Mouse (Mus musculus) ovary, postnatal 36 days (tissue): ENCODE measurements at regions not wholly inside any gene's neighbourhood (a gene's known extent, or its start where the extent isn't known, plus 50 kb on each side); places are given as distances from the start of the nearest gene placed in this dataset.
"Not testable (repeated sequence)": the region's sequence is repeated elsewhere in the genome, so short reads cannot be mapped to it uniquely, and the experiment has no call there.

ENCODE experiments used
- DNase-seq: peaks from one replicate; pipeline ENCODE4 v3.0.0; 2022; ENCODE audit warnings: low spot score, mixed read lengths

GRCm38 (mm10) chr9:88221276-88221675 is 105.7 kb upstream of the Nt5e start:
- no peak for DNase-seq

DNA sequence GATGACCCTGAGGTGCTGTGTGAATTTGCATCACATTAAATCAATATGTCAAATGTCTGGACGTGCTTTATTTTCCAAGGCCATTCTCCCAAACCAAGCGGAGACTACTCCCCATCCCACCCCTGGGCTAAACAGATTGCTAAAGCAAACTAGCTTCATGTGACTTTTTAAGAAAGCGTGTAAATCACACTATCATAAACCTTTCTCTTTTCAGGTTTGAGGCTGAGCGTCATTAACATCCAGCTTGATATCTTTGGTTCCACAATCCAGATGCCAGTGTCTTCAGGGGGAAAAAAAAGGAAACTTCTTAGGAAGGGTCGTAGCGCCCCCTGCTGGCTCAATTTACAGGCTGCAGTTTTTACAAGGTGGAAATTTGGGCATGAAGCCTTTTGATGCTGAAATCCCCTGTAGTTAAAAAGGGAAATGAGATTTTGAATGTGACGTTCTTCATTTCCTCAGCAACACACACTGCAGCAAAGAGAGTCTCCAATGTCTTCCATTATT is 105.1 kb upstream of the Nt5e start:
- peak; percentile 30 for DNase-seq

- no peak for DNase-seq
Observed at GRCm38 (mm10) chr9:88237126-88237525, 89.9 kb upstream of the Nt5e start.

- DNase-seq, result no peak
Observed at GRCm38 (mm10) chr9:88238346-88238745, 88.7 kb upstream of the Nt5e start.

GRCm38 (mm10) chr9:88240740-88241139 is 86.3 kb upstream of the Nt5e start:
- no peak for DNase-seq

GRCm38 (mm10) chr9:88241203-88241995 is 85.6 kb upstream of the Nt5e start:
- DNase-seq, result peak; percentile 63

- no peak for DNase-seq
Observed at GRCm38 (mm10) chr9:88242530-88242929, 84.5 kb upstream of the Nt5e start.

DNA sequence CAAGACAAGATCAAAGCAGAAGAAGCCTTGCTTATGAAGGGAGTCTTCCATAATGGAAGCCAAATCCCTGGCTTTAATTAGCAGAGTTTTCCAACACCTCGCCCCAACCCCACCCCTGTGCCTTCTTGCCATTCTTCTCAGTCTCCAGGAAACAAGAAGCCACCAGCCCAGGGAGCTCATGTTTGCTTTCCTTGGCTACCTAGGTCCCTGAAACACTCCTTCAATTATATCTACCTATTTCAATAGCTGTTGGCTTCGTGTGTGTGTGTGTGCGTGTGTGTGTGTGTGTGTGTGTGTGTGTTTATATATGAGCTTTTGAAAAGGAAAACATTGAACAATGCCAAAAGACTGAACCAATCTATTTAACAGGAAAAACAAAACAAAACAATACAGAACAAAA is 82.5 kb upstream of the Nt5e start:
- no peak for DNase-seq

DNA sequence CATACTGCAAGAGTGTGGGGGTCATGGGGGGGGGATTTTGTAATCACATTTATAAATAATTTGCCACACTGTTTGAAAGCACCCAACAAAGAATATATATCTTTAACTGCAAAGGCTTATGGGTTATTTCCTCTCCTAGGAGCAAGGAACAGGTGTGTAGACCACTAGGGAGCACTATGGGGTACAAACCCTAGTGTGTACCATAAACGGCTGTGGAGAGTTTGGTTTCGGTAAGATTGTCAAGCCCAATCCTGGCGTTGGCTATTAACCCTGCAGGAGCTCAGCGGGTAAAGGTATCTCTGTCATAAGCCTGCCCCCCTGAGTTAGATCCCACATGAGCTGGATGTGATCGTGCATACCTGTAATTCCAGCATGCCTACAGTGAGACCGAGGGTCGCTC is 71.0 kb upstream of the Nt5e start:
- no peak for DNase-seq

- no peak for DNase-seq
Observed at GRCm38 (mm10) chr9:88259627-88260026, 67.4 kb upstream of the Nt5e start.

- no peak for DNase-seq
Observed at GRCm38 (mm10) chr9:88260072-88260635, 66.8 kb upstream of the Nt5e start.

- DNase-seq, result no peak
Observed at GRCm38 (mm10) chr9:88262461-88262860, 64.5 kb upstream of the Nt5e start.

DNA sequence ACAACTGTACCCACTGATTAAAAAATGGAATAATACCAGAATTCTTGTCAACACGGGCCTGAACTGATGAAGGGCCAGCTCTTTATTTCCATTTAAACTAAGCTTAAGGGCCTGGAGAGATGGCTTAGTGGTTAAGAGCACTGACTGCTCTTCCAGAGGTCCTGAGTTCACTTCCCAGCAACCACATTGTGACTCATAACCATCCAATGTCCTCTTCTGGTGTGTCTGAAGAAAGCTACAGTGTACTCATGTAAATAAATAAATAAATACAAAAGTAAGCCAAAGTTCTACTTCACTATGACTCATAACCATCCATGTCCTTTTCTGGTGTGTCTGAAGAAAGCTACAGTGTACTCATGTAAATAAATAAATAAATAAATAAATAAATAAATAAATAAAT is 60.7 kb upstream of the Nt5e start:
- not testable (repeated sequence) for DNase-seq

DNA sequence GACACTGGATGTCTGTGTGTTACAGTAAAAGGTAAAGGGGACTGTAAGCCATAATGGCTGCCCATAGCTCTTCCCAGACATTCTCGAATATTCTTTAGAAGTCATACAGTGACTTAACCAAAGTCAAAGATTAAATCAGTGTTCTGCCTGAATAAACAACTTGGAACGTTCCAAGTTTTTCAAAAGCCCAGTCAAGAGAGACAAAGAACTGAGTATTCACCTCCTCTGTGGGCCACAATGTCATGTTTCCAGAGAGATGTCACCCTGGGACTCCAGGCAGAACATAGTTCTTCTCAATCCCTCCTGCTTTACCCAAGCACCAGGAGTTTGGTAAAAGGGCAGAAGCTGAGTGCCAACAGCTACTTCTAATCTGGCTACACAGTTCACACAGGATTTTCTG is 58.2 kb upstream of the Nt5e start:
- no peak for DNase-seq

GRCm38 (mm10) chr9:88269216-88269615 is 57.8 kb upstream of the Nt5e start:
- no peak for DNase-seq

DNA sequence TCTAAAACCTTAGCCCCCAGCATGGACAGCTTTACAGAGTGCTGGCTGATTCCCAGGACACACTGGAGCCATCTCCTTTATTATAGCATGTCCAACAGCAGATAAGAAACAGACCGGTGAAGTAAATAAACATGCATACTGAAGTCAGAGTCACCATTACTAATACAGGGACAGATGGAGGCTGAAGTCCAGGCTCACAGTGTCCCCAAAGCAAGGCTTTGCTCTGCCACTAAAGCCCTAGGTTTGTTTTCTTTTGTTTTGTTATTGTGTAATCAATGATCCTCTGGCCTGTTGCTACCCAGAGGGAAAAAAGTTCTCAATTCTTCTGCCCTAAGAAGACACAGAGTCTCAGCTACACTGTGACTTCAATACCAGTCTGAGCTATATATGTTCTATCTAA is 56.2 kb upstream of the Nt5e start:
- no peak for DNase-seq

DNA sequence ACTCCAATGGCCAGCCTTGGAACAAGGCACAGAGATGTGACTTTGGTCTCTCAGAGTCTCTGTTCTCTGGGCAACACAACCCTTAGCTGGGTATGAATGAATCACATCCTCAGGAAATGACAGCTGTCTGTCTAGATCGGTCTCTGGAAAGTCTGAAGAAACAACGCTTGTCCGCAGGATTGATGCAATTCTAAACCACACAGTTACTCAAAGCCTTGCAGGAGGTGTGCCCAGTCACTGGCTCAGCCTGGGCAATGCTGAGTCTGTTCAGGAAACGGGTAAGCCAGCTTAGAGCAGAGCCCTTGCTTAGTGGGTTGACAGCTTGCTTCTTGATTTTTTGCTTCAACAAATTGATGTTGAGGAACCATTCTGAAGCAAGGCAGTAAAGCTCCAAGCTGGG is 53.7 kb upstream of the Nt5e start:
- DNase-seq, result no peak

GRCm38 (mm10) chr9:88274040-88274439 is 53.0 kb upstream of the Nt5e start:
- DNase-seq, result no peak

GRCm38 (mm10) chr9:88274681-88275336 is 52.2 kb upstream of the Nt5e start:
- no peak for DNase-seq

DNA sequence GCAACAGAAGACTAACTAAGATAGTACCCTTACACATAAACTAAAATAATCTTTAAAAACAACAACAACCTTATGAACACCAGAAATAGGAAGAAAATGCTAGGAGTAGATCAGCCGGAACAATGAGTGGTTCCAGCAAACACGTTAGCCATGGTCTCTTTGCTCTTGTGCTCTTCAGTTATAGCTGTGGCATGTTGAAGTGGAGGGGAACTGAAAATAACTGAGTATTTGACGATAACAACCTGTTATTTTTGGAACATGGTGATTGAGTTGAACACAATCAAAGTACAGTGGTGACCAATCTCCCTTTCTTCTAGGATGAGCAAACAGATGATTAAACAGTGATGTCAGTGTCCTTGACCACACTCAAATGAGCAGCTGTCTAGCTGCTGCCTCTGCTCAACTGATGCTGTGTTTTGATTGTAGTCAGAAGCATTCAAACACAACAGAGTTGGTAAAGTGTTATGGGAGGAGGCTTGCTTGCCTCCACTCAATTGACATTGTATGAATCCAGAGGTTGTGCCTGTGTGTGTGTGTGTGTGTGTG is 50.9 kb upstream of the Nt5e start:
- DNase-seq, result no peak

DNA sequence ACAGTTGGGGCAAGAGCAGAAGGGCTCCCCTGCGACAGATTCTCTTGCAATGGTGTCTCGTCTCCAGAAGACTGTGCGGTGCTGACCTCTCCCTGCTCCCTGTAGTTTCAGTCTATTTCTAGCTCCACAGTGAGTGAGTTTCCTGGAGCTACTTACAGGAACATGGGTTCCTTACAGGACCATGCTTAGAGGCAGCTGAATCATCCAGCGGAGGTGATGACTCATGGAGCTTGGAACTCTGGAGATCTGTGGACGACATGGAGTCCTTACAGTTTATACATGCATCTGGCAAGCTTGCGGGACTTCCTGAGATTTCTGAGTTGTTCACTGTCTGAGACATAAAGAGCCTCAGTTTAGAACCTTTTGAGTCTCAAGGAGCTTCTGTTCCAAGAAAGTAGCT is 50.0 kb upstream of the Nt5e start:
- DNase-seq, result no peak
